Mouse (Mus musculus): ENCODE results near the gene Slfn5. TPM values are rescaled to one million over a fixed set of nuclear protein-coding genes. Genes with fewer than 3 reads are reported as not detected.
"Not testable (repeated sequence)": the region's sequence is repeated elsewhere in the genome, so short reads cannot be mapped to it uniquely, and the experiment has no call there.

Slfn5 gene
- polyA plus RNA-seq, 1 experiment from 2014 or later = 4.2 TPM

- Histone ChIP-seq H3K4me3 (peak overlapping the region; percentile 26), H3K9ac (no peak overlapping the region), H3K36me3 (no peaks in the 10 kb centered on the region), H3K4me1 (0 out of 2 replicates have a peak, but pooled peaks cover 3% of the 10 kb centered on the region), H3K9me3 (no peaks in the 10 kb centered on the region), H3K4me2 (peak overlapping the region; percentile 43), H3K27me3 (peaks cover 55% of the 10 kb centered on the region), H3K27ac (0 out of 2 replicates have a peak overlapping the region, but pooled peaks have one; percentile 67)
- WGBS = 6% methylated on average over 28 of the region's 28 CpGs
- no peak for ATAC-seq (ENCODE audit: borderline replicate concordance, extremely low read depth, low FRiP score, low TSS enrichment)
These were observed 889 bp downstream of the Slfn5 start for GRCm38 (mm10) chr11:82951865-82952611.

- Histone ChIP-seq H3K27me3 (peaks cover 55% of the 10 kb centered on the region), H3K9ac (no peak overlapping the region), H3K36me3 (no peaks in the 10 kb centered on the region), H3K4me1 (0 out of 2 replicates have a peak, but pooled peaks cover 3% of the 10 kb centered on the region), H3K27ac (no peak overlapping the region), H3K4me3 (peak overlapping the region; percentile 26; the same call in 1 of the 2 replicates), H3K9me3 (no peaks in the 10 kb centered on the region), H3K4me2 (peak overlapping the region; percentile 43)
- no peak for ATAC-seq (ENCODE audit: borderline replicate concordance, extremely low read depth, low FRiP score, low TSS enrichment)
- WGBS = 54% methylated on average over 9 of the region's 9 CpGs
These were observed 1.7 kb downstream of the Slfn5 start for GRCm38 (mm10) chr11:82952612-82953542.

- Histone ChIP-seq H3K9ac (no peak overlapping the region), H3K4me3 (no peak overlapping the region), H3K4me2 (no peak overlapping the region), H3K36me3 (no peaks in the 10 kb centered on the region), H3K4me1 (0 out of 2 replicates have a peak, but pooled peaks cover 3% of the 10 kb centered on the region), H3K27me3 (peaks cover 52% of the 10 kb centered on the region), H3K9me3 (no peaks in the 10 kb centered on the region), H3K27ac (no peak overlapping the region)
- ATAC-seq (ENCODE audit: borderline replicate concordance, extremely low read depth, low FRiP score, low TSS enrichment) = no peak
- WGBS = 66% methylated on average over 6 of the region's 6 CpGs
These were observed 3.5 kb downstream of the Slfn5 start for GRCm38 (mm10) chr11:82954631-82955030.

- ATAC-seq (ENCODE audit: borderline replicate concordance, extremely low read depth, low FRiP score, low TSS enrichment) = no peak
- H3K4me3 ChIP-seq = no peak overlapping the region
- H3K4me1 ChIP-seq = no peaks in the 10 kb centered on the region
- H3K9me3 ChIP-seq = no peaks in the 10 kb centered on the region
- H3K4me2 ChIP-seq = no peak overlapping the region
- no peak overlapping the region for H3K27ac ChIP-seq
- H3K9ac ChIP-seq = no peak overlapping the region
- WGBS = 55% methylated on average over 10 of the region's 10 CpGs
- peaks cover 29% of the 10 kb centered on the region for H3K27me3 ChIP-seq
- no peaks in the 10 kb centered on the region for H3K36me3 ChIP-seq
These were observed 5.8 kb downstream of the Slfn5 start for GRCm38 (mm10) chr11:82956925-82957324.

GRCm38 (mm10) chr11:82959613-82960012, 8.5 kb downstream of the Slfn5 start:
- Histone ChIP-seq H3K27ac (no peak overlapping the region), H3K4me2 (no peak overlapping the region), H3K4me3 (no peak overlapping the region), H3K4me1 (no peaks in the 10 kb centered on the region), H3K27me3 (0 out of 2 replicates have a peak, but pooled peaks cover 6% of the 10 kb centered on the region), H3K9ac (no peak overlapping the region), H3K9me3 (no peaks in the 10 kb centered on the region), H3K36me3 (no peaks in the 10 kb centered on the region)
- no peak for ATAC-seq (ENCODE audit: borderline replicate concordance, extremely low read depth, low FRiP score, low TSS enrichment)
- 15% methylated on average over 4 of the region's 4 CpGs for WGBS

GRCm38 (mm10) chr11:82961743-82962142, 10.6 kb downstream of the Slfn5 start:
- 31% methylated on average over 2 of the region's 2 CpGs for whole genome bisulfite sequencing
- H3K27me3 ChIP-seq = no peaks in the 10 kb centered on the region
- H3K4me1 ChIP-seq = no peaks in the 10 kb centered on the region
- no peak overlapping the region for H3K4me2 ChIP-seq
- H3K9ac ChIP-seq = no peak overlapping the region
- ATAC-seq (ENCODE audit: borderline replicate concordance, extremely low read depth, low FRiP score, low TSS enrichment) = no peak
- H3K27ac ChIP-seq = no peak overlapping the region
- no peaks in the 10 kb centered on the region for H3K36me3 ChIP-seq
- no peak overlapping the region for H3K4me3 ChIP-seq
- H3K9me3 ChIP-seq = no peaks in the 10 kb centered on the region

- ATAC-seq (ENCODE audit: borderline replicate concordance, extremely low read depth, low FRiP score, low TSS enrichment) = no peak
These were observed 11.1 kb downstream of the Slfn5 start for GRCm38 (mm10) chr11:82962215-82962614.

GRCm38 (mm10) chr11:82970712-82971589, 19.8 kb downstream of the Slfn5 start:
- 8% methylated on average over 31 of the region's 31 CpGs for WGBS
- H3K27me3 ChIP-seq = no peaks in the 10 kb centered on the region
- H3K4me1 ChIP-seq = peaks cover 18% of the 10 kb centered on the region; the same call in 1 of the 2 replicates
- peak overlapping the region; percentile 14; the same call in 1 of the 2 replicates for H3K4me3 ChIP-seq
- peak overlapping the region; percentile 51 for H3K4me2 ChIP-seq
- peak overlapping the region; percentile 27 for H3K9ac ChIP-seq
- no peaks in the 10 kb centered on the region for H3K9me3 ChIP-seq
- peak overlapping the region; percentile 33; the same call in 1 of the 2 replicates for H3K27ac ChIP-seq
- no peaks in the 10 kb centered on the region for H3K36me3 ChIP-seq
- no peak for ATAC-seq (ENCODE audit: borderline replicate concordance, extremely low read depth, low FRiP score, low TSS enrichment)

More at GRCm38 (mm10) chr11:82962215-82962614, 11.1 kb downstream of the Slfn5 start:
- H3K4me1 ChIP-seq = no peaks in the 10 kb centered on the region
- H3K4me3 ChIP-seq = no peak overlapping the region
- WGBS = 50% methylated on average over 8 of the region's 8 CpGs
- H3K9me3 ChIP-seq = no peaks in the 10 kb centered on the region
- H3K27me3 ChIP-seq = no peaks in the 10 kb centered on the region
- no peak overlapping the region for H3K27ac ChIP-seq
- no peak overlapping the region for H3K4me2 ChIP-seq
- H3K9ac ChIP-seq = no peak overlapping the region
- no peaks in the 10 kb centered on the region for H3K36me3 ChIP-seq

- no peak for ATAC-seq (ENCODE audit: borderline replicate concordance, extremely low read depth, low FRiP score, low TSS enrichment)
- Histone ChIP-seq H3K36me3 (no peaks in the 10 kb centered on the region), H3K4me3 (0 out of 2 replicates have a peak overlapping the region, but pooled peaks have one; percentile 14), H3K9ac (no peak overlapping the region), H3K27me3 (no peaks in the 10 kb centered on the region), H3K27ac (no peak overlapping the region), H3K4me2 (peak overlapping the region; percentile 51), H3K9me3 (no peaks in the 10 kb centered on the region), H3K4me1 (peaks cover 18% of the 10 kb centered on the region; the same call in 1 of the 2 replicates)
- WGBS = 58% methylated on average over 10 of the region's 11 CpGs
These were observed 20.4 kb downstream of the Slfn5 start for GRCm38 (mm10) chr11:82971590-82971974.

- H3K4me2 ChIP-seq = no peak overlapping the region
- H3K27ac ChIP-seq = no peak overlapping the region
- H3K4me1 ChIP-seq = peaks cover 18% of the 10 kb centered on the region; the same call in 1 of the 2 replicates
- H3K36me3 ChIP-seq = no peaks in the 10 kb centered on the region
- no peak overlapping the region for H3K4me3 ChIP-seq
- no peak for ATAC-seq (ENCODE audit: borderline replicate concordance, extremely low read depth, low FRiP score, low TSS enrichment)
- 26% methylated on average over 5 of the region's 5 CpGs for WGBS
- H3K27me3 ChIP-seq = no peaks in the 10 kb centered on the region
- H3K9ac ChIP-seq = no peak overlapping the region
- no peaks in the 10 kb centered on the region for H3K9me3 ChIP-seq
These were observed 22.8 kb downstream of the Slfn5 start for GRCm38 (mm10) chr11:82973916-82974315.

GRCm38 (mm10) chr11:82982409-82982808, 31.3 kb downstream of the Slfn5 start:
- not testable (repeated sequence) for H3K27me3 ChIP-seq; H3K4me2 ChIP-seq; ATAC-seq (ENCODE audit: borderline replicate concordance, extremely low read depth, low FRiP score, low TSS enrichment); H3K4me3 ChIP-seq; H3K4me1 ChIP-seq; H3K9ac ChIP-seq; H3K9me3 ChIP-seq; H3K27ac ChIP-seq
- H3K36me3 ChIP-seq = peaks cover 47% of the 10 kb centered on the region
- WGBS = 93% methylated on average over 2 of the region's 2 CpGs
